Mouse (Mus musculus) embryo, embryonic 11 days (tissue): ENCODE measurements at regions not wholly inside any gene's neighbourhood (a gene's known extent, or its start where the extent isn't known, plus 50 kb on each side); places are given as distances from the start of the nearest gene placed in this dataset.
"Not testable (repeated sequence)": the region's sequence is repeated elsewhere in the genome, so short reads cannot be mapped to it uniquely, and the experiment has no call there.

Experiments
- DNase-seq: peaks from one replicate; pipeline ENCODE4 v3.0.0-alpha.2; 2015

DNA sequence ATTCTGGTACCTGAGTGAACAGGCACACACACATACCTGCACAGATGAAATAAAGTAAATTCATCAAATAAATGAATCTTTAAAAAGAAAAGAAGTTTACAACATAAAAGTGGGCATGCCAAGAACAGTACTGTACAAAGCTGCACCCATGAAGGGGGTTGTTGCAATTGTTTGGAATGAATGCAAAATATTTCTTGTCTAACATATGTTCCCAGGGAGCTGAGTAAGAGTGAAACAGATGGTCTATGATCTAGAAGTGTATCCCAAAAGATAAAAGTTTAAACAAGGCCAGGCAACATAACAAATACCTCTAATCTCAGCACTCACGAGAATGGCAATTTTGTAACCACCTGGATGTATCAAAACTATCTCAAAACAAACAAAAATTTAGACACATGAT lies 1685.5 kb upstream of the Dsel start:
- DNase-seq, result no peak

DNA sequence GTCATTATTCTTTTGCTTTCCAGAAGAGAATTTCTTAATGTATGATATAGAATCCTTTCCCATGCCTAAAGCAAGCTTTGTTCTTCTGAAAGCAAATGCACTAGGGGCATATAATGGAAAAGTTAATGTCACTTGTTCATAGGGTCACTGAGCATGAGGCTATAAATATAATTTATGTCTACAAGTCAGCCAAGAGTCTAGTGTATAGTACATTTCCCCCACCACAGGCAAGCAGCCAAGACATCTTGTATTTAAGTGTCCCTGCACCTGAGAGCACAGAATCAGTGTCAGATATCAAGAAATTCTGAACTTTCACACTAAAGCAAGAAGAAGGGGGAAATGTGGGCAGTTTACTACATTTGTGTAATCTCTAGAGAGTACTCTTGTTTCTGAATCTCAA lies 1675.3 kb upstream of the Dsel start:
- DNase-seq, result no peak

DNA sequence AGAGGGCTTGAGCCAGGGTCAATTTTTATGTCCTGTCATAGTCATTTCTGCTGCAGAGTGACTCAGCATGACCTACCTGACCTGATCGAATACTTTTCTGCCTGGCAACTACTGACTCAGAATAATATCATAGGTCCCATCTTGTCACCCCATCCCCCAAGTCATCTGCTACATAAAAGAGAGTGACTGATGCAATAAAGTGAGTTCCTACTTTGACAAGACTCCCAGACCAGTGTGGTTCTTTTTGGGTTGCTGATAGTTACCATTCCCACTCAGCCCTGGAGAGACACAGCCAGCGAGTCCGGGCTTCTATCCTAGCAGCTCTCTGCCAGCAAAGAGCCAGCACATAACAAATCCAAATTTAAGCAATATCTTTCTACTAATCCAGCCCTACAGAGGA lies 1665.8 kb upstream of the Dsel start:
- DNase-seq, result no peak

DNA sequence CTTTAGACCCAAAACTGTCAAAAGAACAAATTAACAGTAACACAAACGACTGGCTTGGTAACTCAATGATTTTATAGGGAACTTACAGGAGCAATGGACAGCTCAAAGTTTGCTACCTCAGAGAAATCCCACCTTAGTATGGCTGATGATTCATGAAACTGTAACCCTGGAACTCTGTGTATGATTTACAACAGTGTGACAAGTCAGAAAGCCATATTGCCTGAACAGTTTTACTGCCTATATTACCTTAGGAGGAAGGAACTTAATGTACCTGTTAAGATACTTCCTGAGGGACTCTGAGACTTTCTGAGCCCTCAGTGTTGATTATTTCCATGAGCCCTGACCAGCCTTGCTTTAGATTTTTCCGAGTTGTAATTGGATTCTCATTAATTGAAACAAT lies 1631.3 kb upstream of the Dsel start:
- no peak for DNase-seq

DNA sequence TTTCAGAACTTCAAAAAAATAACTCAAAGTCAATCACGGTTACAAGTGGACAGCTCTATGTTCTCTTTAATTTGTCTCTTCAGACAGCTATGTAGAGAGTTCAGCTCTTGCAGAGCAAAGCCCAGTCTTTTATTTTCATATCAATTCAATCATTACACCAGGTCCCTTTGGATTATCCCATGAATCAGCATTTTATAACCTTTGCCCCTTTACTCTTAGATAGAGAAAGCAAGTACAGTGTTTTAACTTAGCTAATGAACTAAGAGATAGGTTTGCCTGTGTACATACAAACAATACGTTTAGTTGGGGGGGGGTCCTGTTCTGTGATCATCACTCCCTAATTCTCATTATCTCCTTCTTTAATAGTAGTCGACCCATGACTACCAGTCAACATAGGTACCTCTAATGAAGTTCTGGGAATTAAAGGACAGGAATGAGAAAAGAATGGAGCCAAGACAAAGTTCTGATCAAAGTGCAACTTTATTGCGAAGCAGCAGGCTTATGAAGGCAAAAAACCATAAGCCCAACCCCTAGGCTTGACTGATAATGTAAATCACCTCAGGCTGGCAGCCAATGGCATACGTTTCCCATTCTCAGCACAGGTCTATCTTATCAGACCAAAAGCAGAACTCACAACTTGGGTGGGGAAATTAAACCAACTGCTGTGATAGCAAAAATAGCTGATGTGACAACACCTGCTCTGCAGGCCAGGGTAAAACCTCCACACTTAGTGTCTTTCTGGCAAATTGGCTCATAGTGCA lies 1625.7 kb upstream of the Dsel start:
- no peak for DNase-seq

DNA sequence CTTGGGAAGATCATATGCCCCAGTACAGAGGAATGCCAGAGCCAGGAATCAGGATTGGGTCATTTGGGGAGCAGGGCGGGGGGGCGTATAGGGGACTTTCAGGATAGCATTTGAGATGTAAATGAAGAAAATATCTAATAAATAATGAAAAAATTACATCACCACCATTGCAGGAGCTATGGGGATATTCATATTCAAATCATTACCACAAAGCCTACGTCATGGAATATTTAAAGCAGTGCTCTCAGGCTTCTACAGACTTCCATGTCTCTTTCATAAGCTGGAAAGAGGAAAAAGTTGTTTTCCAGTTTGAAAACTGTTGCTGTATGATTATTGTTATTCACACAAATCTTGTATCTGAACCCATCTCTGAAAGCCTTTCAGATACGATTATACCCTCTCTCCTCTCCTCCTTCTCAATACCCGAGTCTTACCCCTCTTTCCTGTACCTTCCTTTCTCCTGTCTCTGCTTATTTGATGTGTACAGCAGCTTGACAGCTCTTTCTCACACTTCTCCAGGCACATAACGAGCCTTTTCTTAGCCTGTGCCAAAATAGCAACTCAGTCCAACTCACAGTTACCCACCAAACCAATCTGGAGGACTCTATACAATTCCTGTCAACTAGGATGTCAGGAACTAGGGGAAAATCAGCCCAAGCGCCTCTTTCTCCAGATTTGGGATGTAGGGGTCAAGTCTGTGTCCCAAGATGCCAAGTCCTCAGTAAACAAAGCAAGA lies 1592.0 kb upstream of the Dsel start:
- DNase-seq, result no peak

GRCm38 (mm10) chr1:113433701-113434100 lies 1569.0 kb upstream of the Dsel start:
- DNase-seq, result no peak

DNA sequence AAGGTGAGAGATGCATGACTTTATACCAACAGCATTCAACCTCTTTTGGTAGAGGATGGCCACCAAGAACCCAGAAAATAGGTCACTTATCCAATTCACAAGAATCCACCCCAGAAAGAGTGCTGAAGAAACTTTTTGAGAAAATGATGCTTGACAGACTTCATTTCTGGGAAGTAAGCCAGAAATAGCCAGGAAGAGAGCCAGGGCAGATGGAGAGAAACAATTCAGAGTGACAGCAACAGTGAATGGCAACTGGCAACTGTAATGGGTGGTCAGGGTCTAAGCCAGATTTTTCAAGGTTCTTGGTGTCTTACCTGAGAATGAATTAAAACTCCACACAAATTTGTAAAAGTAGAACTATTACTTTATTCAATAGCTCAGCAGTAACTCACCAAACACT lies 1566.5 kb upstream of the Dsel start:
- no peak for DNase-seq

- DNase-seq, result no peak
These were observed 1548.1 kb upstream of the Dsel start for GRCm38 (mm10) chr1:113412858-113413257.

DNA sequence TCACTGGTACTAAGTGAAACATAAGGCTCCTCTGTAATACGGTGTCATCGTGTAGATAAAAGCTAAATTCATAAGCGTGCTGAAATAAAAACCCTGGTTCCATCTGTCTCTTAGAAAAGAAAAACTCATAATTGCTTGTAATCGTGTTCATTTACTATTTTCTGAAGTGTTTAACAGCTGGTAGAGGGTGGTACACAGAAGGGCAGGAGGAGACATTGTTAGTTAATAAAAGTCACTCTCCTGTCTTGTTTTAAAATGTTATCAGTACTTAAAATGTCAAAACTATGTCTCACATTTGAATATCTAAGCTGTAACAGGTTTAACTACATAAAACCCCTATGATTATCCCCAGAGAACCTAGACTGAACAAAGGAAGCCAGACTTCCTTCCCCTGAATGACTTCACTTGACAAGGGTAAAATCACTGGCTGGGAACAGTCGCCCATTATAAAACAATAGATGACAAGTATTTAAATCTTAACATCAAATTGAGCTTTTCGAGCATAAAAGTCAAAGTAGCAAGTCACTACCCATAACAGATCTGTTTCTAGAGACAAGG lies 1530.6 kb upstream of the Dsel start:
- DNase-seq, result no peak

DNA sequence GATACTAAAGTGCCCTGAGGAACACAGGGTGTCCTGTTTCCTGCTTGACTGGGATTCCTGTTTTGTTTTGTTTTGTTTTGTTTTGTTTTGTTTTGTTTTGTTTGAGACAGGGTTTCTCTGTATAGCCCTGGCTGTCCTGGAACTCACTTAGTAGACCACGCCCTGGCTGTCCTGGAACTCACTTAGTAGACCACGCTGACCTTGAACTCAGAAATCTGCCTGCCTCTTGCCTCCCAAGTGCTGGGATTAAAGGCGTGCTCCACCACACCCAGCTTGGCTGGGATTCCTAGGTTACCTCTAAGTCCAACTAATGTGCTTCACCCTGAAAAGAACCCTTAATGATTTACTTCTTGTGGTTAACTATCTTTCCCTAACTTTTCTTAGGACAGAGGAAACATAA lies 1529.6 kb upstream of the Dsel start:
- DNase-seq, result not testable (repeated sequence)

GRCm38 (mm10) chr1:113392962-113393361 lies 1528.2 kb upstream of the Dsel start:
- no peak for DNase-seq

- no peak for DNase-seq
These were observed 1525.2 kb upstream of the Dsel start for GRCm38 (mm10) chr1:113389920-113390319.

DNA sequence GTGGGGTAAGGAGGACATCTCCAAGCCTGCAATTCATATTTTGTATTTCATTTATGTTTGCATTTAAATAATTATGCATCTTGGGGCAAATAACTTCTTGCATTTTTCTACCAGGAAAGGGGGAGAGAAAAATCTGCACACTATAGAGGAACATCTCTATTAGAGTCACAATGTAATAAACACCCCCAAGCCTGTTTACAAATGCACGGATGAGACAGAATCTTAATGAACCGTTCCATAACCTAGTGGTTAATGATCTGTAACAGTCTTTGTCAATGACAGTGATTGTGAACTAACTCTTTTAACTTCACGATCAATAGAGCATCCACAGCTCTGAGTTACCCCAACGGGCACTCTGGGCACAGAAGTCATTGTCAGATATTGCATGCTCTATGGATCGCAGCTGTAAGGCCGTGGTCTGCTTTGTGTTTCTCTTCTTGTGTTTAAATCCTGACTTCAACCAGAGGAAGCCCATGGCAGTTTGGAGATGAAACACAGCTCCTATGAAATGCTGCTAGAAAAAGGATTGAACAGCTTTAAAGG lies 1520.2 kb upstream of the Dsel start:
- peak; percentile 1 for DNase-seq

GRCm38 (mm10) chr1:113383717-113384116 lies 1519.0 kb upstream of the Dsel start:
- no peak for DNase-seq

DNA sequence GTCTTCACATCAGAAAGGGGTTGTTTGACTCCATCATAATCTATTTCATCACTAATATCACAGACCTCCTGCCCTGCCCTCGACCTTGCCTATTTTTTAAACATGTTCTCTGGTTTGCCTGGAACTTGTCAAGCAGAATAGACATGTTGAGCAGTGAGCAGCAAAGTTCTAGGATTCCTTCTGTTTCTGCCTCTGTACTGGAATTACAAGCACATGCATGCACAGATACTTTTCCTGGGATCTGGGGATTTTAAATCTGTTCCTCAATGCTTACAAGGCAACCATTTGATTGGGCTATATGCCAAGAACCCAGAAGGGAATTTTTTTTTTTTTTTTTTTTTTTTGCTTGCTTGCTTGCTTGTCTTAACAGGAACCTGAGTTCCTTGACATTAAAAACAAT lies 1508.0 kb upstream of the Dsel start:
- DNase-seq, result no peak

DNA sequence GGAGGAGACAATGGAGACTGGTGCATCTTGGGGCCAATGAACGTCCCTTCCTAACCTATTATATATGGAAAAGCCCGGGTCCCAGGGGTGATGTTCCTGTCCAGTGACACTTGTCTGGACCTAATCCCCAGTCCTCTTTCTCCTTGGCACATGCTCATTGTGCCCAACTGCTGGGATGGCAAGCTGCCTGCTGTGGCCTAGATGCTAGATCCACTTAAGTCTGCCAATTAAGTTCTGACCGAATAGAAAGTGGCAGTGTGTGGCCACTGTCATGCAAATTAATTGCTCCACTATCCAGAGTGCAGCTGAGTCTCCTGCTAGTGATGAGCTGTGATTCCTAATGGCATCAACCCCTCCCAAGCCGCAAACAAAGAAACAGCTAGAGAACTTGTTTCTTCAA lies 1493.5 kb upstream of the Dsel start:
- no peak for DNase-seq

GRCm38 (mm10) chr1:113308037-113308436 lies 1443.3 kb upstream of the Dsel start:
- DNase-seq, result no peak

DNA sequence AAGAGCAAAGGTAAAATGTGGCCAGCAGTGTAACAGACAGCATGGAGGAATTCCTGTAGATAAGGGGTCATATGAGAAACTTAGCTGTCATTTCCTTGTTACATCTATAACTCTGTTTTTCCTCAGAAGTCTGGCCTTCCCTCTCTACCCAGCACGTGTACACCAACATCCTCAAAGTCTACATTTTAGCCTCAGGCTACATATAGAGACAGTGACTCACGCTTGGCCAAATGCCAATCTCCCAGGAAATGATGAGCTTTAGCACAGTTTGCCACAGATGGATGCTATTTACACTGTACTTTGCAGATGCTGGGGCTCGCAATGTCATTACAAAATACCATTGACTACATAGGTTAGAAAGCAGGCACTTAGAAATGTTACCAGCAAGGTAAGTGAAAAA lies 1433.1 kb upstream of the Dsel start:
- no peak for DNase-seq

DNA sequence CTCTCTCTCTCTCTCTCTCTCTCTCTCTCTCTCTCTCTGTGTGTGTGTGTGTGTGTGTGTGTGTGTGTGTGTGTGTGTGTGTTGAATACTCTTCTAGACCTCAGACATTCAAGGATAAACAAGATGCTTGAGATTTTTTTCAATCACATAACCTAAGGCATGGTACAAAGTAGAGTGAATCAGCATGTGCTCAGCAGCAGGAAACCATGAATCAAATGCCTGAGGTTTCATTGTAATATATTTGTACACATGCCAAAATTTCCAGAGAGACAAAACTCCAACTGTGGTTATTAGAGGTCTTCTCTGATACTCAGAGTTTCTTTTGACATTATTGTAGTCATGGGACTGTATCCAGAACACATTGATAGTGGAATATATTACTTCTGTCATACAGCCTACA lies 1423.5 kb upstream of the Dsel start:
- no peak for DNase-seq

DNA sequence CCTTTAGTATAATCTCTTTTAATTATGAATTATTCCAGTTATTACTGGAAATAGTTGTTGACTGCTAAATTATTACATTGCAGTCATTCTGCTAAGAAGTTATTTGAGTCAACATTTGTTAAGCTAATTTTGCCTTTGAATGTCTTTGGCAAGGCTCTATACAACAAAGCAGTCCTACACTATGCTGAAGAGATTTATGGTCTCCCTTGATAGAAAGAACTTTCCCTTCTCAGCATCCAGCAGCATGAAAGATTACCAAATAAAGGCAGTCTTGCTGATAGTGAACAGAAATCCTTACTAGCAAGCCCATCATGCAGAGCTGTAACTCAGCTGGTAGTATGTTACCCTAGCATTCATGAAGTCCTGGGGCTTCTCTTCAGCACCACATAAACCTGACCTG lies 1419.4 kb upstream of the Dsel start:
- DNase-seq, result no peak

DNA sequence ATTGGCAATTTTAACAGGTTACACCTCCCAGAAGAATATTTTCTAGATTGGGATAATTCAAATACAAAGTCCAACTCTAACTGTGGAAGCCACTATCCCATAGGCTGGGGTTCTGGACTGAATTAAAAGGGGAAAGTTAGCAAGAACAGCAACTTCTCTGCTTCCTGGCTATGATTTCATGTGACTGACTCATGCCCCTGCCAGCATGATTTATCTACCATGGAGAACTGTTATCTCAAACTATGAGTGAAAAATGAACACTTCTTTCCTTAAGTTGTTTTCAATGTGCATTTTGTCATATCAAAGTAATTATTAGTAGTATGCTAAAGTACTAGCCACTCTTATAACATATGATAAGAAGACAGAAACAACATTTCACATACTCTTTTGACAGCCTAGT lies 1394.7 kb upstream of the Dsel start:
- DNase-seq, result no peak

DNA sequence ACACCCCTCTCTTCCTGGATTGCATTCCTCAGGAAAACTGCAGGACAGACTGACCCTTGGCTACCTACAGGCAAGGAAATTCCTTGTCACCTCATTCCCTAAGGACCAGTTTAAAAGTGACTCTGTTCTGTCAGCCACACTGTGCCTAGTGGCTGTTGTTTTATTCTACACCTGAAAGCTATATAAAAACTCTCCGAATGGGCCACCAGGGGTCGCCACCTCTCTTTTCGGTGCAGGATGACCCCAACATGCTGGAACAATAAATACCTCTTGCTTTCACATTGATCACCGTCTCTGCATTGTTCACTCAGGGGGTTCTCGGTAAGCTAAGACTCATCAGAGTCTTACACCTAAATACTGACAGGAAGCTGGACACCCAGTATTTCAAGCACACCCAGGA lies 1382.6 kb upstream of the Dsel start:
- peak; percentile 4 for DNase-seq

DNA sequence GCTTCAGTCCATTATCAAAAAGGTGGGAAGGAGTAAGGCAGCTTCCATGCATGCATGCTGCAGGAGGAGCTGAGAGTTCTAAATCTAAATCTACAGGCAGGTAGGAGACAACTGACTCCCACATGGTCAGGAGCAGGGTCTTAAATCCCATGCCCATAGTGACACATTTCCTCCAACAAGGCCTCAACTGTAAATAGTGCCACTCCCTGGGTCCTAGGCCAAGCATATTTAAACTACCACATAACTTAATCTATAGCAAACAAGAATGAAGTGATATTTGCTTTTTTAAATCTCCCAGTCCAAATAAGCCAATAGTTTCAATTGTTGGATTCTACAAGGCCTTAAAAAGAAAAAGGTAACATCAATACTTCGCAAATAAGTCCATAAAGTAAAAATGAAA lies 1345.4 kb upstream of the Dsel start:
- DNase-seq, result no peak
